Mouse (Mus musculus) midbrain, embryonic 13.5 days (tissue): ENCODE measurements around the gene Zkscan2. TPM values are rescaled to one million over a fixed set of nuclear protein-coding genes. Genes with fewer than 3 reads are reported as not detected.
A peak's percentile ranks its signal among the peaks of the same experiment; 100 is the strongest.

ENCODE experiments used
- ATAC-seq: fragments of 200-750 bp; cut with Nextera tagmentation; 2 replicates; pipeline ENCODE4 v1.8.0; 2017; ENCODE audit warnings: mild to moderate bottlenecking, moderate TSS enrichment, moderate library complexity
- H3K27ac ChIP-seq: fragments of 300-500 bp; sonication (generic); 2 replicates; pipeline ENCODE4 v1.5.1; 2015; ENCODE audit warnings: inconsistent platforms, mild to moderate bottlenecking, moderate library complexity
- H3K27me3 ChIP-seq: fragments of 300-500 bp; sonication (generic); 2 replicates; pipeline ENCODE4 v1.6.1; 2015; ENCODE audit warnings: mild to moderate bottlenecking, inconsistent platforms
- H3K36me3 ChIP-seq: fragments of 300-500 bp; sonication (generic); 2 replicates; pipeline ENCODE4 v1.6.1; 2015; ENCODE audit warnings: mild to moderate bottlenecking, inconsistent platforms
- H3K4me1 ChIP-seq: fragments of 300-500 bp; sonication (generic); replicated peaks from 2 replicates; pipeline ENCODE4 v1.6.1; 2015; ENCODE audit warnings: inconsistent platforms
- H3K4me2 ChIP-seq: fragments of 300-500 bp; sonication (generic); replicated peaks from 2 replicates; pipeline ENCODE4 v1.6.1; 2015; ENCODE audit warnings: moderate library complexity, mild to moderate bottlenecking, inconsistent platforms
- H3K4me3 ChIP-seq: fragments of 300-500 bp; sonication (generic); replicated peaks from 2 replicates; pipeline ENCODE4 v1.5.1; 2015; ENCODE audit warnings: mild to moderate bottlenecking, inconsistent platforms
- H3K9ac ChIP-seq: fragments of 300-500 bp; sonication (generic); replicated peaks from 2 replicates; pipeline ENCODE4 v1.6.1; 2015; ENCODE audit warnings: mild to moderate bottlenecking, inconsistent platforms
- H3K9me3 ChIP-seq: fragments of 300-500 bp; sonication (generic); 2 replicates; pipeline ENCODE4 v1.6.1; 2016; ENCODE audit warnings: mild to moderate bottlenecking, inconsistent platforms
- WGBS: fragments of 180-500 bp; shearing (Covaris S2); methylation state at CpG from one replicate; pipeline ENCODE4 v1.1.7; 2015; 5-methylcytosine and 5-hydroxymethylcytosine counted together
- polyA plus RNA-seq: library from polyadenylated mRNA; unstranded; fragments of >200 nt; fragmentation: Nextera tagmentation; extraction: Ambion mirVana; gene quantifications from 2 replicates; pipeline ENCODE4 v1.2.1, GENCODE M21; 2015

Zkscan2 gene
- polyA plus RNA-seq: 14.1 and 15.1 TPM in 2 replicates

- H3K4me3 ChIP-seq: peak within 1 kb of the TSS; percentile 63
- H3K9ac ChIP-seq: peak within 1 kb of the TSS; percentile 82
- H3K4me1 ChIP-seq: peaks cover 36% of the 10 kb centered on the region
- H3K27me3 ChIP-seq: no peaks in the 10 kb centered on the region
- peak; percentile 97 for ATAC-seq
- peak within 1 kb of the TSS; percentile 95 for H3K27ac ChIP-seq
- peak within 1 kb of the TSS; percentile 67 for H3K4me2 ChIP-seq
- H3K9me3 ChIP-seq: no peaks in the 10 kb centered on the region
- WGBS: 1% methylated on average over 70 of the region's 71 CpGs
- H3K36me3 ChIP-seq: peaks cover 24% of the 10 kb centered on the region
Measured at GRCm38 (mm10) chr7:123500239-123501219, at the start of gene Zkscan2. TSS of gene Zkscan2 (minus strand) at chr7:123500449.

GRCm38 (mm10) chr7:123529190-123529589 lies 28.9 kb upstream of the Zkscan2 start:
- no peaks in the 10 kb centered on the region for H3K27me3 ChIP-seq
- H3K27ac ChIP-seq: no peak overlapping the region
- H3K4me3 ChIP-seq: no peak overlapping the region
- H3K9me3 ChIP-seq: no peaks in the 10 kb centered on the region; the same call in 1 of the 2 replicates
- WGBS: 77% methylated on average over 3 of the region's 3 CpGs
- H3K9ac ChIP-seq: no peak overlapping the region
- ATAC-seq: no peak
- no peaks in the 10 kb centered on the region for H3K36me3 ChIP-seq
- no peaks in the 10 kb centered on the region for H3K4me1 ChIP-seq
- H3K4me2 ChIP-seq: no peak overlapping the region

- no peak overlapping the region for H3K4me2 ChIP-seq
- no peaks in the 10 kb centered on the region for H3K27me3 ChIP-seq
- no peaks in the 10 kb centered on the region for H3K9me3 ChIP-seq
- H3K27ac ChIP-seq: no peak overlapping the region
- H3K9ac ChIP-seq: no peak overlapping the region
- H3K4me1 ChIP-seq: no peaks in the 10 kb centered on the region
- H3K4me3 ChIP-seq: no peak overlapping the region
- WGBS: 78% methylated on average over 10 of the region's 10 CpGs
- H3K36me3 ChIP-seq: no peaks in the 10 kb centered on the region
- ATAC-seq: no peak
Measured at GRCm38 (mm10) chr7:123525761-123526160, 25.5 kb upstream of the Zkscan2 start.

- no peaks in the 10 kb centered on the region for H3K36me3 ChIP-seq
- H3K9ac ChIP-seq: no peak overlapping the region
- H3K27me3 ChIP-seq: no peaks in the 10 kb centered on the region
- peak overlapping the region; percentile 17; the same call in 1 of the 2 replicates for H3K4me2 ChIP-seq
- H3K27ac ChIP-seq: no peak overlapping the region
- H3K9me3 ChIP-seq: no peaks in the 10 kb centered on the region
- no peak overlapping the region for H3K4me3 ChIP-seq
- 19% methylated on average over 8 of the region's 8 CpGs for WGBS
- H3K4me1 ChIP-seq: no peaks in the 10 kb centered on the region
- ATAC-seq: peak; percentile 69
Measured at GRCm38 (mm10) chr7:123524218-123524861, 24.1 kb upstream of the Zkscan2 start.

GRCm38 (mm10) chr7:123507946-123508345 lies 7.7 kb upstream of the Zkscan2 start:
- Histone ChIP-seq H3K9ac (no peak overlapping the region), H3K27ac (no peak overlapping the region), H3K4me3 (no peak overlapping the region), H3K27me3 (no peaks in the 10 kb centered on the region), H3K4me1 (no peaks in the 10 kb centered on the region), H3K9me3 (0 out of 2 replicates have a peak, but pooled peaks cover 5% of the 10 kb centered on the region), H3K4me2 (no peak overlapping the region), H3K36me3 (no peaks in the 10 kb centered on the region)
- WGBS: 77% methylated on average over 7 of the region's 7 CpGs
- ATAC-seq: no peak

- WGBS: 38% methylated on average over 1 of the region's 1 CpGs
- Histone ChIP-seq H3K27me3 (no peaks in the 10 kb centered on the region), H3K9me3 (0 out of 2 replicates have a peak, but pooled peaks cover 5% of the 10 kb centered on the region), H3K4me1 (peaks cover 27% of the 10 kb centered on the region), H3K27ac (no peak overlapping the region), H3K4me3 (no peak overlapping the region), H3K9ac (no peak overlapping the region), H3K4me2 (no peak overlapping the region), H3K36me3 (no peaks in the 10 kb centered on the region)
- ATAC-seq: no peak
Measured at GRCm38 (mm10) chr7:123503358-123503757, 3.1 kb upstream of the Zkscan2 start.

- peak overlapping the region; percentile 63 for H3K4me3 ChIP-seq
- 40% methylated on average over 19 of the region's 19 CpGs for WGBS
- peaks cover 36% of the 10 kb centered on the region for H3K4me1 ChIP-seq
- H3K27me3 ChIP-seq: no peaks in the 10 kb centered on the region
- peak overlapping the region; percentile 95 for H3K27ac ChIP-seq
- peak; percentile 40 for ATAC-seq
- peak overlapping the region; percentile 67 for H3K4me2 ChIP-seq
- peaks cover 31% of the 10 kb centered on the region for H3K36me3 ChIP-seq
- no peaks in the 10 kb centered on the region for H3K9me3 ChIP-seq
- peak overlapping the region; percentile 82 for H3K9ac ChIP-seq
Measured at GRCm38 (mm10) chr7:123499481-123500238, 589 bp downstream of the Zkscan2 start.

GRCm38 (mm10) chr7:123487703-123488102 lies 12.5 kb downstream of the Zkscan2 start:
- H3K36me3 ChIP-seq: peaks cover 55% of the 10 kb centered on the region

GRCm38 (mm10) chr7:123467961-123468360 lies 32.3 kb downstream of the Zkscan2 start:
- no peak overlapping the region for H3K9ac ChIP-seq
- H3K27ac ChIP-seq: no peak overlapping the region
- H3K4me1 ChIP-seq: no peaks in the 10 kb centered on the region
- ATAC-seq: no peak
- no peaks in the 10 kb centered on the region for H3K36me3 ChIP-seq
- no peaks in the 10 kb centered on the region for H3K27me3 ChIP-seq
- H3K4me2 ChIP-seq: no peak overlapping the region
- WGBS: 98% methylated on average over 1 of the region's 1 CpGs
- H3K4me3 ChIP-seq: no peak overlapping the region
- H3K9me3 ChIP-seq: peaks cover 3% of the 10 kb centered on the region

More at GRCm38 (mm10) chr7:123487703-123488102, 12.5 kb downstream of the Zkscan2 start:
- Histone ChIP-seq H3K4me1 (no peaks in the 10 kb centered on the region), H3K4me2 (no peak overlapping the region), H3K4me3 (no peak overlapping the region), H3K9ac (no peak overlapping the region), H3K9me3 (no peaks in the 10 kb centered on the region), H3K27ac (no peak overlapping the region), H3K27me3 (no peaks in the 10 kb centered on the region)
- ATAC-seq: no peak
- WGBS: 86% methylated on average over 5 of the region's 5 CpGs

- peak; percentile 77 for ATAC-seq
- 31% methylated on average over 6 of the region's 6 CpGs for WGBS
- Histone ChIP-seq H3K4me1 (no peaks in the 10 kb centered on the region), H3K4me2 (no peak overlapping the region), H3K4me3 (no peak overlapping the region), H3K27me3 (no peaks in the 10 kb centered on the region), H3K36me3 (no peaks in the 10 kb centered on the region), H3K27ac (no peak overlapping the region), H3K9ac (no peak overlapping the region), H3K9me3 (no peaks in the 10 kb centered on the region)
Measured at GRCm38 (mm10) chr7:123465692-123466387, 34.4 kb downstream of the Zkscan2 start.

- no peaks in the 10 kb centered on the region for H3K36me3 ChIP-seq
- H3K9ac ChIP-seq: no peak overlapping the region
- H3K4me3 ChIP-seq: no peak overlapping the region
- 81% methylated on average over 4 of the region's 4 CpGs for WGBS
- H3K4me2 ChIP-seq: no peak overlapping the region
- H3K9me3 ChIP-seq: no peaks in the 10 kb centered on the region
- H3K4me1 ChIP-seq: no peaks in the 10 kb centered on the region
- H3K27ac ChIP-seq: no peak overlapping the region
- H3K27me3 ChIP-seq: no peaks in the 10 kb centered on the region
- no peak for ATAC-seq
Measured at GRCm38 (mm10) chr7:123463569-123463968, 36.7 kb downstream of the Zkscan2 start.
